Mouse (Mus musculus): ENCODE measurements around the gene Npm1.

Npm1 gene

GRCm38 (mm10) chr11:33145201-33146142 lies 17.5 kb downstream of the Npm1 start:
- DNase-seq (ENCODE audit: low spot score) = no peak

GRCm38 (mm10) chr11:33143906-33144305 lies 19.1 kb downstream of the Npm1 start:
- DNase-seq (ENCODE audit: low spot score) = no peak

- DNase-seq (ENCODE audit: low spot score) = no peak
These were observed 20.2 kb downstream of the Npm1 start for GRCm38 (mm10) chr11:33142801-33143200.

GRCm38 (mm10) chr11:33140111-33140460 lies 22.9 kb downstream of the Npm1 start:
- DNase-seq (ENCODE audit: low spot score) = no peak

- DNase-seq (ENCODE audit: low spot score) = no peak
These were observed 23.4 kb downstream of the Npm1 start for GRCm38 (mm10) chr11:33139458-33140110.

- no peak for DNase-seq (ENCODE audit: low spot score)
These were observed 24.3 kb downstream of the Npm1 start for GRCm38 (mm10) chr11:33138686-33139085.

GRCm38 (mm10) chr11:33134391-33134986 lies 28.5 kb downstream of the Npm1 start:
- no peak for DNase-seq (ENCODE audit: low spot score)

- DNase-seq (ENCODE audit: low spot score) = no peak
These were observed 30.2 kb downstream of the Npm1 start for GRCm38 (mm10) chr11:33132619-33133338.

GRCm38 (mm10) chr11:33127058-33127457 lies 35.9 kb downstream of the Npm1 start:
- DNase-seq (ENCODE audit: low spot score) = no peak

GRCm38 (mm10) chr11:33122575-33123268 lies 40.3 kb downstream of the Npm1 start:
- DNase-seq (ENCODE audit: low spot score) = no peak

GRCm38 (mm10) chr11:33119556-33119955 lies 43.5 kb downstream of the Npm1 start:
- no peak for DNase-seq (ENCODE audit: low spot score)

- DNase-seq (ENCODE audit: low spot score) = no peak
These were observed 43.9 kb downstream of the Npm1 start for GRCm38 (mm10) chr11:33119116-33119515.

GRCm38 (mm10) chr11:33118480-33118879 lies 44.5 kb downstream of the Npm1 start:
- no peak for DNase-seq (ENCODE audit: low spot score)

GRCm38 (mm10) chr11:33115796-33116195 lies 47.2 kb downstream of the Npm1 start:
- no peak for DNase-seq (ENCODE audit: low spot score)

GRCm38 (mm10) chr11:33112407-33112806 lies 50.6 kb downstream of the Npm1 start:
- no peak for DNase-seq (ENCODE audit: low spot score)

GRCm38 (mm10) chr11:33110111-33110510 lies 52.9 kb downstream of the Npm1 start:
- DNase-seq (ENCODE audit: low spot score) = no peak

GRCm38 (mm10) chr11:33107540-33107939 lies 55.5 kb downstream of the Npm1 start:
- no peak for DNase-seq (ENCODE audit: low spot score)

GRCm38 (mm10) chr11:33104911-33105316 lies 58.1 kb downstream of the Npm1 start:
- no peak for DNase-seq (ENCODE audit: low spot score)

GRCm38 (mm10) chr11:33103291-33103943 lies 59.6 kb downstream of the Npm1 start:
- no peak for DNase-seq (ENCODE audit: low spot score)

Data from c-Kit-positive CD71-positive TER-119-positive erythroid progenitor cells, embryonic 14.5 days (primary cell).